Mouse (Mus musculus) left cerebral cortex, postnatal 25 days (tissue): ENCODE measurements around the gene Slc26a10. TPM values are rescaled to one million over a fixed set of nuclear protein-coding genes. Genes with fewer than 3 reads are reported as not detected.
A peak's percentile ranks its signal among the peaks of the same experiment; 100 is the strongest.

ENCODE experiments used
- DNase-seq, 2 experiments: peaks; one replicate each; pipeline ENCODE4 v3.0.0; 2022; ENCODE audit warnings: low spot score in 2 of 2, mixed read lengths in 1 of 2
- intact Hi-C: fragments of 180-260 bp; cut with DNase I; formaldehyde crosslinking; loops from one replicate; pipeline ENCODE4 v1.15.1; 2025
- total RNA-seq, 2 experiments: library from RNA; stranded (reverse); gene quantifications; 2 replicates each; pipeline ENCODE4 v1.2.3; 2021

Gene Slc26a10
- total RNA-seq, 2 experiments from 2014 or later = 2.4 to 4.1 TPM

DNA sequence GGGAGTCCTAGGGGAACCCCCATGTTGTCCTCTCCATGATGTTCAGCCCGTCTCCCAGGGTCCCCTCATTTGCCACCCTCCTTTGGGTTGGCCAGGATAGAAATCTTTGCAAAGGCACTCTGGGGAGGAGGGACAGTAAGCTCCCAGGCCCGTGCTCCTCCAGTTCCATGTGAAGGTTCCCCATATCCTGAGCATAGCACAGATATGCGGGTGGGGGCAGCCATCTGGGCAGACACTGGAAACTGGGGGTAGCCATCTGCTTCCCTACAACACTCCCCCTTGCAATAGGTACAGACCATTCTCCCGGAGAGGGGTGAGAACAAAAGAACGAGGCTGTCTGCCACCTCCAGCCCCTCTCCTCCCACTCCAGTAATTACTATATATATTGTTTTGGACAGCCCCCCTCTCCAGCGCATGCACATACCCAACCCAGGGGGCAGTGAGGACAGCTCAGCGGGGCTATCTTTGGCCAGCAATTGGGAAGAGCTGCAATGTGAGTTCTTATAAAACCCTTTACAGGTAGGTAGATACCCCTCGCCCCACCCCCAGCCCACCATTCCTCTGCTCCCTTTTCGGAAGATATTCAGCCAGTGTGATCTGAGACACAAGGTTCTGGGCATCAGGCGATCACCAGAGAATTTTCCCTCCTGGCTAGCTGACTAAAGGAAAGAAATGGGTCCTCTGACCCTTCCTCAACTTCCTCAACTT, 7.1 kb upstream of the Slc26a10 start:
- intact Hi-C loops = loop anchor here (1.0 kb wide), 1 partner anchor 23 kb away; no protein-coding TSS in a partner anchor
- peak; percentile 75 to 94 for DNase-seq

- DNase-seq = no peak
- intact Hi-C loops = no loop called here
These were observed 6.0 kb upstream of the Slc26a10 start for GRCm38 (mm10) chr10:127186451-127186850.

GRCm38 (mm10) chr10:127185506-127185905, 5.1 kb upstream of the Slc26a10 start:
- no peak for DNase-seq
- intact Hi-C loops = no loop called here

DNA sequence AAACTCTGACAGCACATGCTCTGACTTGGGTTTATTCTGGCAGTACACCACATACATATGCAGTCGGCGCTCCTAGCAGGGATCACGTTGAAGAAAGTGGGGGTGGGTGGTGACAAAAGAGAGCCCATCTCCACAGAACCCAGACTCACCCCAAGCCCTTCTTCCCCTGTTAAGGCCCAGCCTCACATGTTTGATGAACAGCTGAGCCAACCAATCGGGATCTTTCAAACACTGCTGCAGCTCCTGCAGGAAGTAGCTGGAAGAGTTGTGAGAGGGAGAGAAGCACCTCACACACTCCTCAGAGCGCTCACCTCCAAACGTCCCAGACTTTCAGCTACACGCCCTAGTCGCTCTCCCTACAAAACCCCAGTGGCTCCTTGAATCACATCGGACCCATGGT, 4.7 kb upstream of the Slc26a10 start:
- DNase-seq = no peak
- intact Hi-C loops = no loop called here

DNA sequence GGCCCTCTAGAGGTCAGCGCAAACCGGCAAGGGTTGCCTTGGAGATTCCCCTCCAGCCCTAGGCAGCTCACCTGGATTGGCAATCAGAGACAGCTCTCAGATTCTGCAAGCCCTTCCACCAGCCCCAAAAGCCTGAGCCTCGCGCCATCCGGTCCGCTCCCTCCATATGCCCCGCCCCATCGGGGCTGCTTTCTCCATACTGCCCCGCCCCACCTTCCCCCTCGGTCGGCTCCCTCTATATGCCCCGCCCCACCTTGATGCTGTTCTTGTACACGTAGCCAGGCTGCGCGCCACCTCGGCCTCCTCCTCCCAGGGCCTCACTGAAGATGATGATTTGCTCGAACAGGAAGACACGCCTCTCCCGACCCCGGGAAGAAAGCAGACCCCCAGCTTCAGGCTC, 3.3 kb upstream of the Slc26a10 start:
- intact Hi-C loops = no loop called here
- DNase-seq = no peak

GRCm38 (mm10) chr10:127182624-127183023, 2.2 kb upstream of the Slc26a10 start:
- intact Hi-C loops = no loop called here
- no peak for DNase-seq

DNA sequence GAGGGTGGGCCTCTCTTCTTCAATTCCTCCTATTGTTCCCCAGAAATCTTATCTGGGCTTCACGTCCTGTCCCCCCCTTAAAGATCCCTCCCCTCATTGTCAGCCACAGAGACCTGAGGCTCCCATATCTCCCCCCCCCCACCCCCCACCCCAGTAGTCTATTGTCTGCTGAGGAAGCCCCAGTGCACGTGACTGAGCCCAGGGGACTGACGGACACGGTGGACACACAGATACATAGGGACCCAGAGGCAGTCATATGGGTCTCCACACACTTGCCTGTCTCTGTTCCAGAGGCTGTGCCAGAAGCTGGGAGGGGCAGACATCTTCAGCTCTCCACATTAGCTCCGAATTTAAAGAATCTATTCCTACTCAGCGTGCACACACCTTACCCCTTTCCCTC, 1.1 kb upstream of the Slc26a10 start:
- intact Hi-C loops = no loop called here

GRCm38 (mm10) chr10:127180695-127181047, 226 bp upstream of the Slc26a10 start:
- DNase-seq = no peak
- intact Hi-C loops = no loop called here

More for the DNA sequence above, 1.1 kb upstream of the Slc26a10 start:
- no peak for DNase-seq

DNA sequence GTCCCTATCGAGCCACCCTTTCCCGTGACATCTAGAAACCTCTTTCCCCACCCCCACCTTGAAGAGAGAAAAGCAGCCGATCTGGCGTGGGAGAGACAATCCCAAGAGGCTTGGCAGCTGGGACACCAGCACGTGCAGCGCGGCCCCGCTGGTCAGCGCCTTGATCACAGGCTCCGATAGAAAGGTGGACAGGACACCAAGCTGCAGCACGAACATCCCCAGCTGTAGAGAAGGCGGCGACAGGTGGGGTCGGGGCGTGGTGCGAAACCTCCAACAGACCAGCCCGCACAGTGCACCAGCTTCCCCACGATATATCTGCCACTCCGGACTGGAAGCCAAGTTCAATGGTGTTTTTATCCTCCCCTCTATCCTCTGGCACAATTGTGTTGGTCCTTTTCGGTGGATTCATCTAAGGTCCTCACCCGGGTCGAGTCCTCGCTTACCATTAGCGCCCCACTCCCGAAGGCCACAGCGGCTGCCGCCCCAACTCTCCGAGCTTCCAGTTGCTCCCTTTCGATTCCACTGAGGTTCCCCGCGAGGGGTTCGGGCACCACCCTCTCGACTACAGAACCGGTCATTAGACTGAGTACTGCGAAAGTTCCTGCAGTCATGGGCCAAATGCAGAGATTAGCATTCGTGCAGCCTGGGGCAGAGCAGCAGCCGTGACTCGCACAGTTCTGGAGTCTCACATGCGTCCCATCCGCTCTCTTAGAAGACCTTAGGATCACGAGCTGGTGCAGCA, 2.0 kb downstream of the Slc26a10 start:
- no peak for DNase-seq
- intact Hi-C loops = no loop called here

- DNase-seq = peak; percentile 75 to 82
- intact Hi-C loops = loop anchor here (2.0 kb wide), 1 partner anchor 51 kb away; no protein-coding TSS in a partner anchor
These were observed 2.7 kb downstream of the Slc26a10 start for GRCm38 (mm10) chr10:127177719-127178118.

DNA sequence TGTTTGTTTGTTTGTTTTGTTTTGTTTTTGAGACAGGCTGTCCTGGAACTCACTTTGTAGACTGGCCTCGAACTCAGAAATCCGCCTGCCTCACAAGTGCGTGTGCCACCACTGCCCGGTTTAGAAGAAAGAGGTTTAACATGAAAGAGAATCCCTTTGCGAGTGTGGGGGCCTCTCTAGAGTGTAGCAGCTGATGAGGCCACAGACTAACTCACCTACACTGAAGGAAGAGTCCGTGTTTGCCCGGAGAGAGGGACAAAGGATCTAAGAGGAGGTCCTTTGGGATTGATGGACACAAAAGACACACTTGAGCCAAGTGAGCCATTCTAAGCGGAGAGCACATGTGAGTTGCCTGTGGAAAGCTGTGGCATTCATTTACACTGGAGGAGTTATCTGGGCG, 3.2 kb downstream of the Slc26a10 start:
- no peak for DNase-seq
- intact Hi-C loops = loop anchor here (2.0 kb wide), 1 partner anchor 52 kb away; no protein-coding TSS in a partner anchor

- intact Hi-C loops = loop anchor here (2.0 kb wide), 1 partner anchor 52 kb away; no protein-coding TSS in a partner anchor
- DNase-seq = no peak
These were observed 3.7 kb downstream of the Slc26a10 start for GRCm38 (mm10) chr10:127176756-127177155.

DNA sequence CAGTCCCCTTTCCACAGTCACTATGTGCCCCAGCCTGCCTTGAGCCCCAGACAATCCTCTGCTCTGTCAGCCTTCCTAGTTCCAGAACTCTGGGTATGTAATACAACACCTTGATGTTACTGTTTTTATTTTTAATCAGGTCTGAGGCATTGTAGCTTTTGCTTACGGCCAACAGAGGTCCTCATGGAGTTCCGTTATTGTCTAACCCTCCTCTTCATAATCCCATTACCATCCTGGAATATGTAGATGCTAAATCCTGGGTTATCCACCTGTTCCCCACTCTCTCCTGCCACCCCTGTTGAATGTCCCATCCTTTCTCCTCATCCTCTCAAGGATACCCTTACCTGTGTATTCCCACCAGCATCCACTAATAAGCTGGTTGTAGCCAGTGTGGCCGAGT, 4.2 kb downstream of the Slc26a10 start:
- intact Hi-C loops = loop anchor here (2.0 kb wide), 1 partner anchor 53 kb away; no protein-coding TSS in a partner anchor
- no peak for DNase-seq

- intact Hi-C loops = no loop called here
These were observed 6.3 kb downstream of the Slc26a10 start for GRCm38 (mm10) chr10:127174170-127174569.

DNA sequence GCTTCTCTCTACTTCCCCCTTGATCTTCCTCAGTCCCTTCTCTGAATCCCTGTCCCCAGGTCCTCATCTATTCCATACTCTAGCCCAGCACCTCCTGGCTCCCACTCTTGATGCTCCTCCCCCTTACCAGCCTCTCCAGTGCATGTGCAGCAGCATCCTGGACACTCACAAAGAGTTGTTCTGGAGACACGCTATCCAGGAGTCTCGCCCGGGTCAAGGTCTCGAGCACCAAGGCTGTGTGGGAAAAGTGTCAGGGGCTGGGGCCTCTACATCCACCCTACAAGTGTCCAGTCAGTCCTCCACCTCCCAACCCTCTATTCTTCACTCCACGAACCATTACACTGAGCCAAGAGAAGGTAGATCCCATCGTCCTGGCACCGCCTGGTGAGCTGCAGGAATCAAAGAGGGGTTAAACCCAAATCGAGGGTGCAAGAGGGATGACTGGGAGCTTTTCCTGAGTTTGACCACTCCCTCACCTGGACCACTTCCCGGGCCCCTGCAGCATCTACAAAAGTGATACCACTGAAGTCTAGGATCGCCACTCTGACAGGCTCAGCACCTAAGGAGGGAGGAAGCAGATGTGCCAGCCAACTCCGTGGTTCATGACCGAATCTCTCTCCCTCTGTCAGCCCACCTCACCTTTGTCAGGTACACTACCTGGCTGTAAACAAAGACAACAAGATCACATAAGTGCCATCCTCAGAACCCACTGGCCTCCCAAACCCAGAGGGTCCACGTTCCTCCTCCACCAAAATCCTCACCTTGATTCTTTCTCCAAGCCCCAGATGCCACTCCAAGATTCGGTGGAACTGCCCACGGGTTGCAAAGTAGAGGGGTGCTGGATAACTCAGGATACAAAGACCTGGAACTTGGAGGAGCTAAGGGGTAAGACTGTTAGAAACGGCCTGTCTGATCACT, 7.0 kb downstream of the Slc26a10 start:
- intact Hi-C loops = no loop called here
- no peak for DNase-seq

More at GRCm38 (mm10) chr10:127174170-127174569, 6.3 kb downstream of the Slc26a10 start:
- DNase-seq = no peak

DNA sequence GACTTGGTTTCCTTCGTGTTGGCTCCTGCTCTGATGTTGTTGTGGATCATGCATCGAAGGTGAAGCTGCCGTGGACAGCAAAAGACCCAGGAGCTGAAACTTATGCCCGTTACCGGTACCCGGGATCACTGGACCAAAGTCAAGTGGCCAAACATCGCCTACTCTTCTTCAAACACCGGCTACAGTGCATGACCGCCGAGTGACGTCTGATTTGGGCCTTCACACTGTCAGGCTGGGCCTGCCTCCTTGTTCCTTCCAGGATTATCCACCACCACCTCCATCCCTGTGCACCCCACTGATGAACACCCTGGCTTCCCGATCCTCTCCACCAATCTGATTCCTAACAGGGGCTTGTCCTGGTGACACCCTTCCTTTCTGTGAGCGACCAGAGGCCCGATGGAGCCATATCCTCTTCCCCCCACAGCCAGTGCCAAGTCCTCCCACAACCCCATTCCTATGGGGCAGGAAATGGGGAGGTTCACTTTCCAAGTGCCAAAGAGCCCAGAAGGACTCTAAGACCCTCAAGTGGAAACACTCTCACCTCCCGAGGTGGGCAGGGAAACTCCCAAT, 8.7 kb downstream of the Slc26a10 start:
- DNase-seq = no peak
- intact Hi-C loops = no loop called here

DNA sequence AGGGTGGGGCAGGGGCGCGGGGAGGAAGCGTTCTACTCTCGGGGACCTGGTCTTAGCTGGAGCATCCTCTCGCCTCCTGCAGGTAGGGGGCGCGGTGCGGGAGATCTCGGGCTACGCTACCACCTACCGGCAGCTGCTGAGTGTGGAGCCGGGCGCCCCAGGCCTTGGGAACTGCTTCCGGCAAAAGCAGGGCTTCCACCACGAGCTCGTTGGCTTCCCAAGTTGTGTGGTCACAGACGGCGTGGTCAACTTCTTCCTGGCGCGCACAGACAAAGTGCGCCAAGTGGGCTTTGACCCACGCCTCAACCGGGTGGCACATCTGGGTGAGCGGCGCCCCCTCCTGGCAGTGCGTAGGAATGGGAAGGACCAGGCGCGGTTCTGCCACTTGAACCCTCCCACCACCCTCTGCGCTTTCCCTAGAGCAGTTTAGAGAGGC, 9.6 kb downstream of the Slc26a10 start:
- DNase-seq = peak; percentile 58 to 66
- intact Hi-C loops = no loop called here

GRCm38 (mm10) chr10:127170002-127170401, 10.4 kb downstream of the Slc26a10 start:
- intact Hi-C loops = no loop called here
- DNase-seq = no peak

GRCm38 (mm10) chr10:127167614-127168192, 12.7 kb downstream of the Slc26a10 start:
- DNase-seq = no peak
- intact Hi-C loops = loop anchor here (5.0 kb wide), 1 partner anchor 90 kb away; the partner anchor contains the start of gene Agap2
